Mouse (Mus musculus): ENCODE data around the gene Hfe.

GRCm38 (mm10) chr13:23681990-23682582, 28.6 kb downstream of the Hfe start:
- TF ChIP-seq CTCF (IDR thresholded peaks at IDR 0.05) (no peak), EP300 (IDR thresholded peaks at IDR 0.05) (no peak)
